Mouse (Mus musculus) heart, postnatal 0 days (tissue): Measurements from ENCODE around the gene Rbbp5.

ENCODE experiments used
- CTCF ChIP-seq: IDR thresholded peaks from 2 replicates; pipeline ENCODE4 v1.5.1; 2016; ENCODE audit warnings: antibody characterized with exemption, control low read depth, low read depth
- EP300 ChIP-seq: IDR thresholded peaks from 2 replicates; pipeline ENCODE4 v1.6.1; 2016; ENCODE audit warnings: antibody characterized with exemption, low read depth

- TF ChIP-seq CTCF (no peak), EP300 (no peak)
These were observed 45.9 kb downstream of the Rbbp5 start for GRCm38 (mm10) chr1:132523048-132523447.
